Mouse (Mus musculus) gastrocnemius, adult 8-10 months (tissue): ENCODE results near the gene Pramel1. TPM values are rescaled to one million over a fixed set of nuclear protein-coding genes. Genes with fewer than 3 reads are reported as not detected.

Source experiments
- total RNA-seq, 4 experiments: library from RNA; stranded (reverse); gene quantifications; 2 replicates each; pipeline ENCODE4 v1.2.4; 2022

Gene Pramel1
- total RNA-seq, 4 experiments from 2014 or later: not detected

Other genes starting within 250 kb of the Pramel1 start
- gene Prdm2, start 181.4 kb upstream of the Pramel1 start, total RNA-seq: 10 to 100 TPM; 20.3 to 28.1 (median 25.8) TPM
- 1 to 10 TPM; 2.9 to 4.9 (median 4.2) TPM for gene Pdpn, start 94.9 kb upstream of the Pramel1 start, total RNA-seq
- 10 to 100 TPM; 19.6 to 40.5 (median 28.9) TPM for gene Lrrc38, start 44.7 kb upstream of the Pramel1 start, total RNA-seq
- gene Pramef8, start 18.0 kb downstream of the Pramel1 start, total RNA-seq: 1 to 10 TPM; 6.2 to 9.2 (median 7.4) TPM
- not detected for gene Oog4, start 55.9 kb downstream of the Pramel1 start, total RNA-seq
- not detected for gene Gm13043, start 116.9 kb downstream of the Pramel1 start, total RNA-seq
- not detected for gene Gm13040, start 141.5 kb downstream of the Pramel1 start, total RNA-seq
- not detected for gene BC080695, start 157.3 kb downstream of the Pramel1 start, total RNA-seq
- gene Gm13057, start 157.3 kb downstream of the Pramel1 start, total RNA-seq: not detected
- not detected for gene Gm13083, start 220.6 kb downstream of the Pramel1 start, total RNA-seq